Mouse (Mus musculus) testis, adult 2 months (tissue): Measurements from ENCODE around the gene B3glct.

Experiments
- CTCF ChIP-seq: fragments of 200-500 bp; IDR thresholded peaks from 2 replicates; pipeline ENCODE4 v1.5.1; 2012; ENCODE audit warnings: low read depth, mild to moderate bottlenecking, inconsistent platforms, low read length, moderate library complexity; ENCODE audit not compliant: control insufficient read depth, insufficient read depth, insufficient replicate concordance
- POLR2A ChIP-seq: fragments of 200-500 bp; IDR thresholded peaks from 2 replicates; pipeline ENCODE4 v1.6.1; 2012; ENCODE audit warnings: low read depth, mild to moderate bottlenecking, inconsistent platforms, low read length, moderate library complexity; ENCODE audit not compliant: control insufficient read depth

DNA sequence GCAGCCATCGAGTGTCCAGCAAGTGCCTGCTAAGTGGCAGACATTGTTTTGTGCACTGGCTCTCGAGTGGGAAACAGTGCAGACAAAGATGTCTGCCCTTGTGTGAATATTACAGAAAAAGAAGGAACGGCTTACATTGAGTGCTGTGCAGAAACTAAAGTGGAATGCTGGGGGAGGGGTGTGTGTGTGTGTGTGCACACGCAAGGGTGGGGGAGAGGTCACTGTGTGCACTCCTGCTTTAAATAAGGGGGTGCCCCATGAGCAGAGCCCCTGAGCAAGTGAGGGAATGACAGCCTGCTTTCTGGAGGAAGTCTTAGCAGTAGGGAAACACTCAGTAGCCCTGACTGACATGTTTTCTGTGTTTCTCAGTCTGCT is 27.9 kb upstream of the B3glct start:
- TF ChIP-seq POLR2A = no peak
- TF ChIP-seq CTCF = no peak
